Mouse (Mus musculus) adrenal gland, adult 18-20 months (tissue): ENCODE results near the gene E2f8. TPM values are rescaled to one million over a fixed set of nuclear protein-coding genes. Genes with fewer than 3 reads are reported as not detected.

ENCODE experiments used
- DNase-seq, 2 experiments: peaks; one replicate each; pipeline ENCODE4 v3.0.0; 2021 to 2022; ENCODE audit warnings: low spot score in 2 of 2
- long read RNA-seq, 2 experiments: library from polyadenylated mRNA; stranded (forward); transcript quantifications; one replicate each; pipeline ENCODE4 v2.0.0; 2021
- total RNA-seq, 2 experiments: library from RNA; stranded (reverse); gene quantifications; 1 replicate in 1 of 2; 2 replicates in 1 of 2; pipeline ENCODE4 v1.2.3; 2021

The E2f8 gene
- under 1 TPM; 0.45 to 0.53 TPM for total RNA-seq
- long read RNA-seq, experiment 1: 0 reads
- long read RNA-seq, experiment 2: 0 reads

DNA sequence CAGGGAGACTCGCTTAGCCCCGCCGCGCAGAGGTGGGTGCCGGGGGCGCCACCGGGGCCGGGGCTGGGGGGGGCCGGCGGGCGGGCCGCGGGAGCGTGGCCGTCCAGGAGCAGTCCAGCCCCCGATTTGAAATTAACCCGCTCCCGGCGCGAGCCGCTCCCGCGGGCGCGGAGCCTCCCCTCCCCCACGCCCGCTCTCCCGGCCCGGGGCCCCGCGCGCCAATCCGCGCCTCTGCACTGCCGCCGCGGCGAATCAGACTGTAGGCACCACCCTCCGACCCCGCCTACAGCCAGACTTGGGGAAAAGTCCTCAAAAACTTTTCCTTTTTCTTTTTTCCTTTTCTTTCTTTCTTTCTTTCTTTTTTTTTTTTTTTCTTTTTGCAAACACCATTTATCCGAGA is at the start of gene E2f8:
E2f8 (minus strand) TSS at position 111 of the 400 bp plus-strand sequence.
- peak; percentile 67 to 69 for DNase-seq

DNA sequence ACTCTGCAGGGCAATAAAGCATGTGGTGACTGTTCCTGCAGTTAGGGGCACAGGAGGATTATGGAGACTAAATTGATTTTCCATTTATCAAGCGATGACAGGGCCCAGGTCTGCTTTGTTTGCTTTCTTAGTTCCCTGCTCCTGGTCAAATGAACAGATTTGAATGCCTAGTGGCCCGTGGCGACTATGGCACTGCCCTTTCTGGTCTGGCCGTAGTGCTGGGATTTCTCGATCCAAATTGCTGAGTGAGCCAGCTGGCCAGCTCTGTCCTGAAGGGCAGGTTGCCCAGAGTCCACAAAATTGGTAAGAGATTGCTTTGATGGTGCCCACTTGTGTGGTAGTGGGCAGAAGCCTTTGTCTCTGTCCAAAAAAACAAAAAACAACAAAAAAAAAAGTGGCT is 49.0 kb upstream of the E2f8 start:
- no peak for DNase-seq

DNA sequence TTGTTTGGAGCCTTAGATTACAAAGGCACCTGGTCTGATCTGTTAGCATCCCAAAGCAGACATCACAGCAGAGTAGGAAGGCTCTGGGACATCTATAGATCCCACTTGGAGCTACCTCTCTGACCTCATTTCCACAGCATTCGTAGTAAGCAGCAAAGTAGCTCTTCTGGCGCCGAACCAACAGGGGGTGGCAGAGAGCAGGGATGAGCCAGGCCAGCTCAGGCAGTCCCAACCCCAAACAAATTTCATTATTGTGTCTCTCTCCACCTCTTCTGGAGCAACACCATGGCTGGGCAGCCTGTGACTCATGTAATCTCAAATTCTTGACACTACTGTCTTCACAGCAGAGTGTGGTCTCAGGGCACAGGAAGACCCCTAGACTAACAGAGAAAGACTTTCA is 47.0 kb upstream of the E2f8 start:
- peak; percentile 58 to 69 for DNase-seq

DNA sequence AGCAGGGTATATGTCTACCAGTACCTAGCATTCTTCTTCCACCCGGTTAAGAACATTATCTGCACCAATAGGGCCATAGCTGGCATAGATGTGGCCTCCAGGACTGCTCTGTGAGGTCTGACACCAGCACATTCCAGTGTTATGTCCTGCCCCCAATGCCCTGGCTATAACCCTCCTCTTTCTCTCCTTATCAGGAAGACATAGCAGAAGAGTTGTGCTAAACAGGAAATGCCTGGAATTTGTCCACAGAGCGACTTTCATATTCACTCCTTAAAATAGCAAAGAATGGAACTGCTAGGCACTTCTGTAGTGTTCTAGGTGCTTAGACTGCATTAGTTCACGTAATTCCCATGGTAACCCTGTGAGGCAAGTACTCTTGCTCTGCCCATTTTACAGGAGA is 43.8 kb upstream of the E2f8 start:
- no peak for DNase-seq

DNA sequence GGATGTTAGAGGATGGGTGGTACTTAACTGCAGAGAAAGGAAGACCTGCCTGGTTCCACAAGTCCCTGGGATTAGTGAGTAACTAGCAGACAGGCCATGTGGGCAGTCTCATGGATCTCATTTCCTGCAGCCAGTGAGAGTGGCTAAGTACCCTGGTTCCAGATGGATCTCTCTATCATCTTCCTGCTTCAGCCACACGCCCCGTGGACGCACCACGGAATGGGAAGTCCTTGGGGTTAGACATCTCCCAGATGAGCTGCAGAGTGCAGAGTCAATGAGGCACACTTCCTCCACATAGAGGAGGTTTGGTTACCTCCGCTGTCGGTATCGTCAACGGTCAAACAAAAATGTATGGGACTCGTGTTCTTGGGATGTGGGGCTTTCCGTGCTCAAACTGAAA is 42.2 kb upstream of the E2f8 start:
- no peak for DNase-seq

DNA sequence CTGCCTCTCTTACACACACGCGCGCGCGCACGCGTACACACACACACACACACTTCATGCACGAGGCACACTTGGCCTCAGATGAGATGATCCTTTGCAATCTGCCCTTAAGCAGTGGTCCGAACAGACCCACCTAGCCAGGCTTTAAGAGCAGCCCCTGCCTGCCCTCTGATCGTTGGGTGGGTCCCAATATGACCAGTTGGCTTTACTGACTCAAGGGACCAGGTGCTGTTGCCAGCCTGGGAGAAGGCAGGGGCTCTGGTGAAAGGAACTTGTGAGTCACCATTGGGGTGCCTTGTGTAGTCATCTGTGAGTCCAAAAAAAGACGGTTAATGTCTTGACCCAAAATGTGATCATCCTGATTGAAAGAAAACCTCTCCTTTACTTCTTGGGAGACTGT is 37.0 kb upstream of the E2f8 start:
- DNase-seq: no peak

DNA sequence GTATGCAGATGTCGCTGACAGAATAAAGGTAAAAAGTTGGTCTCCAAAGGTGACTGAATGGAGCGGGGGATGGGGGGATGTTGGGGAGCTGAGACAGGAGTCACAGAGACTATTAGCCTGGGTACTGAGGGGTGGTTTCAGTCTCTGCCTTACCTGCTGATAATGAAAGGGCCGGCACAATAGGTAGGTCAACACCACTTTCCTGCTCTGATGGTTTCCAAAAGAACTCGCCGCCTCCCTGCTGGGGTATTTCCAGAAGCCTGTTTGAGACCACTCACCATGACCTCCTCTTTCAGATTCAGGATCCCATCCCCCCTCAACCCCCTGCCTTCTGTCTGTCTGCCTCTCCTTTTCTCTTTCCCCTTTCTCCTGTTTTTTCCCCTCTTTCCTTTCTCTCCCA is 36.6 kb upstream of the E2f8 start:
- DNase-seq: no peak

DNA sequence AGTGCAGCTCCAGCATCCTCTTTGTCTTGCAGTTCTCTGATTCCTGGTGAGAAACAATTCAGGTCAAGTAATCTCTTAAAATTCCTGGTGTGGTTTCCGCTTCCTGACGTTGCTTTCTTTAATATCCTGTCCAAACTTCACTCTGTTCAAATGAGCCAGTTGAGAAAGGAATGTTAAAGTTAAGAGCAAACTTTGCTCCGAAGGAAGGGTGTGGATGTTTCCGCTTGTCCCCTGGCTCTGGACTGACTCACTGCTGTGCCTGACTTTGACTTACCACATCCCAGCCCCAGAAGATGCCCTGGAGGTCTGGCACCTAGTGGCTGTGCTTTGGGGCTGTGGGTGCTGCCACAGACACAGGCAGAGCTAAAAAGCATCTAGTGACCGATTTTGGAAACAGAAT is 36.1 kb upstream of the E2f8 start:
- DNase-seq: no peak

DNA sequence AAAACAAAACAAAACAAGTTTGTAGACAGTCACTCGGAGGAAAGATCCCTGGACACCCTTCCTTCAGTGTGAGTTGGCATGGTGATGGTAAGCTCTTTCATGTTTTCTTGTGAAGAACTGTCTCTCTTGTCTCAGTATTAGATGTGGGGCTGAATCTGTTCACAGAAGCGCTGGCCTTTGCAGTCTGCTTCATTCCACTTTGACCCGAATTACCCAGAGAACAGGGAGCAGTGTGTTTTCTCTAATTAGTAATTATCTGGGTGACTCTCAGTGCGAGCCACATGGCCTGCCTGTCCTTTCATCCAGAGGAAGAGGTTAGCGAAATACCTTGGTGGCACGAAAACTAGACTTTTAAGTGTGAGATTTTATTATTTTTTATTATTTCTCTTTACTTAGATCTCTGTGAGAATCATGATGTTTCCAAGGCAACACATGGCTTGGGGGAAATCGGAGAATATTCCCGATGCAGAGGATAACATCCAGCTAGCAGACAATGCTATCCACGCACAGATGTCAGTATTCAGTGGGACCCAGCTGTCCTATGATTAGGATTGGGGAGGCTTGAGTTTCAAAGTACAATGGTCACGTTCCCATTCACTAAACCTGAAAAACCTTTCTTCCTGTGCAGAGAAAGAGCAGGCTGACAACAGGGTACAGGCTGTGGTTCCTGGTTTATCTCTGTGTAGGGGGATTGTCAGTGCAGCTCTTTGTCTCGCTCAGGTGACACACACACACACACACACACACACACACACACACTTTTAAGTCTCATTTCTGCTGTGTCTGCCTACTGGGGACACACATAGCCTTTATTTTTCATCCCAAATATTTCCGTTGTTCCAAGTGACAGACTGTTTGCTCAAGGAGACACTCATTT is 33.5 kb upstream of the E2f8 start:
- DNase-seq: no peak

DNA sequence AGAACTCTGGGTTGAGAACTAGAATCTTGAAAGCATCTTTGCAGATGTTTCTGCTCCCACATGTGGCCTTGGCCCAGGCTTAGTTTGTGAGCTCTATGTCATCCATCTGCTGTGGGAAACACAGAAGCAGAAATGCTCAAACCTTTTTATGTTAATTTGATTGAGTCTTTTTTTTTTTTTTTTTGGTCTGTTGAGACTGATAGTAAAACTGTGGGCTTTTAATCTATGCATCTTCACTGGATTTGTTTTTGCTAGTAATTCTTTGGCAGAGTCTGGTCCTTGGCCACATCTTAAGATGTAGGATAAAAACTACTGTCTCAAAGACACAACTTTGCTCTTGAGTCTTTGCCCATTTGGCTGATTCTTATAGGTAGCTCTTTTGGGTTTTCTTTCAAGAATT is 29.8 kb upstream of the E2f8 start:
- DNase-seq: no peak

DNA sequence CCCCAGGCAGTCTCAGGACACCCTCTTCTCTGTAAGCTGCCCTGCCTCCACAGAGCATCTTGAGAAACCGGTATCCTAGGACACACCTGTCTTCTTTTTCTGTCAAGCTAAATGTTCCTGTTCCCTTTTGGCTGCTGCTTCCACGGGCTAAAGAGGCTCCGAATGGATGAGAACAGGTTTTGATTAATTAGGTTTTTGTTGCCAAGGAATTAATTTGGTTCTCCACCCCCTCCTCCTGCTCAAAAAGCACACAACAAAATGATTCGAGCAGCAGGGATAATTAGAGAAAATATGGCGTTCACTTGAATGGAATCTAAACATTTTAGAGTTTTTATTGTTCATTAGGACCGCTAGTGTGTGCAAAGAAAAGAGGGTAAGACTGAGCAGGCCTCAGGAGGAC is 28.9 kb upstream of the E2f8 start:
- DNase-seq: no peak

DNA sequence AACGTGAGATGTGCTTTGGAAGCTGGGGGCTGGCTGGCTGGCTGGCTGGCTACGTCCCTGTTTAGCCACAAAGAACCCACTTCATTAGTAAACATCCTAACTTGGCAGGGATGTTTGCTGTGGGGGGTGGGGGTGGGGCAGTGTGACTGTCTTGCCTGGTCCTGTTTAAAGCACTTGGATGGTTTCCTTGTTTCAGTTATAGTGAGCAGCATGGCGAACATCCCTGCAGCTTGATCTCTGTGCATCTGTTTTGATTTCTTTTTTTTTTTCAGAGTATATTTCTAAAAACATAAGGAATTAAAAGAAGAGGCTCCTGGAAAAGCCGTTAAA is 27.9 kb upstream of the E2f8 start:
- DNase-seq: no peak

DNA sequence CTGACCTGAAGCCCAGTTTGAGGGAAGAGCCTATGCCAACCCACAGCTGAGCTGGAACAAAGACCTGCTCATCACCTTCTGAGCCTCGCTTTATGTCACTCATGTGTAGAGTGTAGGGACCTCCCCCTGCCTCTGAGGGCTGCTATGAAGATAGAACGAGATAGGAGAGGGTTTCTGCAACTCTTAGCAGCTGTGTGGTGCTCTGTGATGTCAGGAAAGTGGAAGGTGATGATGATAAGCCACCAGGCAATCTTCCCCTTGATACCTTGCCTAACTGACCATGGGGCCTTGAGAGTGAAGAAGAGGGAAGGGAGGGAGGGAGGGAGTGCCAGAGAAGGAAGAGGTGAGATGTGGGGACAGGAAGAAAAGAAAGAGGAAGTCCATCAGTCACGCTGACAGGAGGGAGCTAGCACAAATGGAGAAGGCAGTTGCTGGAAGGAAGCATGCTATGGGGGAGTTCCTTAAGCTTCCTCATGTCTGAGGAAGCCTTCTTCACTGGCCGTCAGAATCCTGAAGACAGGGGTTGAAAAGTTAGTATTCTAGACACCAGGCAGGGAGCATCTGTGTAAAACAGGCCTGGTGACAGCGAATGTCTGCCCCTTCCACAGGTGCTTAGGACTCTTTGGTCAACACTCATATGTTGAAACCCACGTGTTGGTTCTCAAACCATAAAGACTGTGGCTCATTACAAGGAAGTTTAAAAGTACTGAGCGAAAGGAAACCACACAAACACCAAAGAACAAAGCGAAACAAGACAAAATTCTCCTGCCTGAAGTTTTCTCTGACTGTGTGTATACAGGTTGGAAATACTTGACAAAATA is 27.3 kb upstream of the E2f8 start, which contains the start of gene Nav2:
Nav2 (plus strand) TSS at position 196 of the 821 bp plus-strand sequence.
- no peak for DNase-seq

DNA sequence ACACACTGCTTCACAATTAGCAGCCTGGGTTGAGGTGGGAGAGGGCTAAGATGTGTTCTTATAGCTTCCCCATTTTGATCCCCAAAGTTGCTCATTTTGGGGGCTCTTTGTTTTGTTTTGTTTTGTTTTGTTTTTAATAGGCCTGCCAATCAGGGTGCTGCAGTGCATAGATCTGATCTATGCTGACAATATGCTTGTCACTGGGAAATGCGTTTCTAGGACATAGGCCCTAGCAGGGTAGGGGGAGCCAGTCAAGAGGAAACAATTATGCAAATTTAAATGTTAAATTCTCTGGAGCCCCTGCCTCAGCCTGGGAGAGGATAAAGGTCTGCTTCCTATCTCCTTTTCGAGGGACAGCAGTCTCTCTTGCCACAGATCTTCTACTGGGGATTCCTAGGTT is 21.1 kb upstream of the E2f8 start:
- DNase-seq: no peak

DNA sequence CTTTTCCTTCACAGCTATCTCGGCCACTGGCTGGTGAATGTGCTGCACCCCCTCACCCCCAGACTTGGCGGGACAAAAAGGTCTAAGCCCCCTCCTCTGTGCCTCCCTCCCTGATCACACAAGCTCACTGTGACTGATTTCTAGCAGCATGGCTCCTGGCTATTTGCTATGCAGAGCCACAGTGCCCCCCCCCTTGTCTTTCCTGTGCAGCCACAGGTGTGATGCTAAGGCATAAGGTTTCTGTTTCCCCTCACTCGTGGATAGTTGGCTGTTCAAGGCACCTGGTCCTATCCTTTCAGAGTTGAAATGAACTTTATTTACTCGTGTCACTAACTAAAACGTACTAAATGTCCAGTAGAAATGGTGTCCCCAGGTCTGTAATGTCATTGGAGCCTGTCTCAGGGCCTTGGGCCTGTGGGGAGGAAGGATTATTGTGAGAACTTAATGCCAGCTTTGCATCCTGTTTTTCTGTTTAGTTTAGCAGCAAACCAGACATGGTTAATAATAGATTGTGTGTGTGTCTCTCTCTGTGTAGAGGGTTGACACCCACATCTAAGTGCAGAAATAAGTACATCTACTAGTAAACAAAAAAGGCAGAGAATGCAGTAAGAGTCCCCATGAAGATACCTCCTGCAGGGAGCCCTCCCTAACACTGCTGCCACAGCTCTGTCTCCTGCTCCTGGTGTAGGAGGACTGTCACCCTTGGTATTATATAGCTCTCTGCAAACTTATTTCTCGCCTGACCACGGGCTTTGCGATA is 19.2 kb upstream of the E2f8 start:
- no peak for DNase-seq

DNA sequence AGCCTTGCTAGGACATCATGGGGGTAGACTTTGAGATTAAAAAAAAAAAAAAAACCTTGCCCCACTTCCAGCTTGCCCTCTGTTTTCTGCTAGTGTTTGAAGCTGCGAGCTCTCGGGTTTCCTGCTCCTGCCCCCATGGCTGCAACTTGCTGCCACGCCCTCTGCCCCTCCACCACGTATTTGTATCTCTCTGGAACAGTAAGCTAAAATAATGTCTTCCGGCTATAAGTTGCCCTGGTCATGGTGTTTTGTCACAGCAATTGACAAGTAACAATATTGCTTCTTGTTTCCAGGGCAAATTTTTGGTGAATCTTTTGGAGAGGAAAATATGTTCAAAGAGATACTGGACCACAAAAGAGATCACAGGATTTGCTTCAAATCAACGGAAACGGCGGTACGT is 17.0 kb upstream of the E2f8 start:
- DNase-seq: no peak

DNA sequence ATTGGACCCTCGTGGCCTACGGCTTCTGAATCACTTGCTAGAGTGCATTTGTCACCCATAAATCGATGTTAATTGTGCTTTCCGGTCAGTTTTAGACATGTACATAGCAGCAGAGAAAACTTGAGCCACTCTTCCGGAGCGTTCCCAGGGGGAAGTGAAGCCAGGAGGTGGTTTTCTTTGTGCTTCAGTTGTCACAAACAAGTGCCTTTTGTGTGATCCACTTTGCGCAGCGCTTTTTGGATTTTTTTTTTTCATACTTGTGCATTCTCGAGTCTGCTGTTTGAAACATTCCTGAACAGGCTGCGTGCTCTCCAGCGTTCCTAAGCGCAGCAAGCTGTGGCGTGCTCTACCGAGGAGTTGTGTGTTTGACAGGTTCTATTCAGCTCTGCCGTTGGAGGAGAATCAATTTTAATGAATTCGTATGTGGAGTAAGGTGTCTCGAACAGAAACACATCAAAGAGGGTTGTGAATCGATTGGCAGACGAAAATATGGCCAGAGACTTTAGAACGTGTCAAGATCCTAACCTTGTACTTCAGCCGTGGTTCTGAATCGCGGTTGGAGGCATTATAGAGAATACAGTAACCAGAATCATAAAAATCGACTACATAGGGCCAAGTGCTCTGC is 16.3 kb upstream of the E2f8 start:
- DNase-seq: no peak

DNA sequence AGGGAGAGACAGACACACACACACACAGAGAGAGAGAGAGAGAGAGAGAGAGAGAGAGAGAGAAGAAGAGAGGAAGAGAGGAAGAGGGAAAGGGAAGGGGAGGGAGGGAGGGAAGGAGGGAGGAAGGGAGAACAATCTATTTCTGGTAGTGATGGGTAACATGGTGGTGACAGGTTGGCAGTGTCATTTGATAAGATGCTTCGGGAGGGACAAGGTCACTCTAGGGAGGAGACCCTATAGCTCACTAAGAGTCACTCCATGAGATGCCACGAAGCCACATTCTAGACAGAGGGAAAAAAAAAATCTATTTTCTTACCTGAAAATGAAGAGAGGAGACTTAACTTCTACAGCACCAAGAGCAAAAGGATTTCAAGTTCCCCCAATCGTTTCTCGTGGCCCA is 14.7 kb upstream of the E2f8 start:
- no peak for DNase-seq

DNA sequence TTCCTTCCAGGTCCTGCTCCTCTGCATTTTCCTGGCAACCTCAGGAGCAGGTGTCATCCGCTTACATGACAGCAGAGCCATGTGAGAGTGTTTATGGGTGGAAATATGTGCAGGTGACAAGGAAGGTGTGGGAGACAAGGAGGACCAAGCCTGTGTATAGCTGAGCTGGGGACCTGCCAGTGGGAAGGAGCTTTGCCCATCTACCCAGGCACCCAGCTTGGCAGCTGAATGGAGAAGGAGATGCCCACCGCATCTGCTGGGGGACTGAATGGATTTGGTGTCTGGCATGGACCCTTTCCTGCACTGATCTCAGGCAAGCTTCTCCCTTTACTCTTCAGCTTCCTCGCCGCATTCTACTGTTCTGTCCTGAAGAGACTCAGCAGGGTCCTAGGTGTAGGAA is 14.1 kb upstream of the E2f8 start:
- DNase-seq: no peak

DNA sequence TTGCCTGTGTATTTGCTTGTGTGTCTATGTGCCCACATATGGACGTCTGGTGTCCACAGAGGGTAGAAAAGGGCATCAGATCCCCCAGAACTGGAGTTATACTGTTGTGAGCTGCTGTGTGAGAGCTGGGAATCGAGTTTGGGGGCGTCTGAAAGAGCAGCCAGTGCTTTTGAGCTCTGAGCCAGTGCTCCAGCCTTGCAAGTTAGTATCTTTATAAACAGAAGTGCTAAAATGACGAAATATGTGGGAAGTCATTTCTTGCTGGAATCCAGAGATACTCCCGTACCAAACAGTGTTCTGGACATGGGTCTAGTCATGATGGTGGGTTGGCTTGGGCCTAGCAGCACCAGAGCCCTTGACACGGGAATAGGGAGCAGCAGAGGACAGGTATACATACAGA is 13.4 kb upstream of the E2f8 start:
- DNase-seq: no peak

DNA sequence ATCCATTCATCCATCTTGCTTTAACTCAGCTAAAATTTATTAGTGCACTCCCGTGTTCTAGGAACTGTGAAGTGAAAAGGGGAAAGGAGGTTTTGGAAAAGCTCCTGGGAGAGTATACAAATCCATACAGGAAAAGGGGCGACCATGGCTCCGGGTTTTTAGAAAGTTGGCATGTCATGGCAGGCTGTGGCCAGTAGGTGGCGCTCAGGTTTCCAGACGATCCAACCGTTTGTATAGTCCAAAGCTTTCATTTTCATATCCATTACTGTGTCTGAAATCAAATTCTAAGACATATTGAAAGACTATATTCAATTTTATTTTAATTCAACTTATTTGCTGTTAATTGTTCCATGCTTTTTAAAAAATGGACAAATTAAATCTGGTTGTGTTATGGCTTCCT is 12.8 kb upstream of the E2f8 start:
- peak; percentile 60 to 66 for DNase-seq
